Comparison of ENCODE assay signal across 14 mouse cellular contexts in the genomic region with DNA sequence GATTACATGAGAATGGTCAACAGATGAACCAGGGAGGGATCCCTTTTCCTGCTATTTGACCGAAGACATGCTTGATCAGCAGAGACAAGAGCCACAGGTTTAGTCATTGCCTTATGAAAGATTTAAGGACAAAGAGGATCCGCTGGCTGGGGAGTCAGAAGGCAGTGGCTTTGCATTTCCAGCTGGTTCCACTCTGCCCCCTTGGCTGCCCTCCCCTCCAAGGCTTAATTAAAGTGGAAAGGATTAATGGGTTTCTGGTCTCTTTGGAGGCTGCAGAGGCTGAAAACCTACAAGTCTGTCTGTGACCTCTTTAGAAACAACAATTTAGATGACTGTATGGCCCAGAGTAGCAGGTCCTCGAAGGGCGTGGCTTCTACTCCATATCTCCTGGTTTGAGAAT.
"Had no signal": no experiment of that assay in that cellular context is flagged by ENCODE, and none has a peak within 500 bp of the region (broad histone marks: within the 10 kb centered on the region; RNA-seq: fewer than 3 reads in every experiment).

No protein-coding gene starts in this region.

- H3K36me3 ChIP-seq: liver, embryonic 12.5 days; midbrain, embryonic 13.5 days; neural tube, embryonic 15.5 days had no signal

- H3K9me3 ChIP-seq: liver, embryonic 12.5 days; megakaryocyte, embryonic 14.5 days; midbrain, embryonic 13.5 days; neural tube, embryonic 15.5 days had no signal

- H3K4me2 ChIP-seq: liver, embryonic 12.5 days; lung, embryonic 14.5 days; midbrain, embryonic 13.5 days; neural tube, embryonic 15.5 days had no signal

- H3K9ac ChIP-seq: liver, embryonic 12.5 days; lung, embryonic 14.5 days; midbrain, embryonic 13.5 days; neural tube, embryonic 15.5 days had no signal

- H3K27me3 ChIP-seq: neural tube, embryonic 15.5 days had no signal

- DNase-seq: left cerebral cortex, postnatal 4 days; lung, embryonic 14.5 days; lung, postnatal 10 days; right cerebral cortex, postnatal 4 days; spleen, adult 18-20 months; thymus, adult 18-20 months; thymus, postnatal 14 days had no signal

- ATAC-seq: hindbrain, postnatal 0 days; liver, embryonic 12.5 days; midbrain, embryonic 13.5 days had no signal

- H3K27ac ChIP-seq: hindbrain, postnatal 0 days; layer of hippocampus, adult 2 months; liver, embryonic 12.5 days; macrophage; midbrain, embryonic 13.5 days; neural tube, embryonic 15.5 days had no signal

- H3K4me3 ChIP-seq: layer of hippocampus, adult 2 months; liver, embryonic 12.5 days; megakaryocyte, embryonic 14.5 days; midbrain, embryonic 13.5 days; neural tube, embryonic 15.5 days had no signal
